Mouse (Mus musculus) retina, adult 2 months (tissue): ENCODE results near the gene C130026I21Rik.
"Not testable (repeated sequence)": the region's sequence is repeated elsewhere in the genome, so short reads cannot be mapped to it uniquely, and the experiment has no call there.

Source experiments
- DNase-seq: peaks from one replicate; pipeline ENCODE4 v3.0.0-alpha.2; 2012; ENCODE audit warnings: low read depth, low spot score

The C130026I21Rik gene

DNA sequence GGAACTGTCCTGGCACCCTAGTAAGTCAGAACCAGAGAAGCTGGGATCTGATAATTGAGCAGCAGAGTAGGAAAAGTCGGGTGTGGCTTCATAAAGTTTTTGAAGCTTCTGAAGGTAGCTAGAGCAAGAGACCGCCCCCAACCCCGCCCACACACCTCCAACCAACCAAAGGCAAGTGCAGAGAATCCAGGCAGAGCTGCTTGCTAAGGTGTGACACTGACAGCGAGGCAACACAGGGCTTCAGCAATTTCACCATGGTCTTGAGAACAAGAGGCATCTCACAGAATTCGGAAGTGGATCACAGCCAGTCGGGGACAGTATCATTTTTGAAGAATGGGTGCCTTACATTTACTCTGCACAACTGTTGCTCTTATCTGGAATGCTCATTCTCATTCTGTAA lies at the start of gene C130026I21Rik:
TSS of gene C130026I21Rik (minus strand) at position 101 of the 400 bp plus-strand sequence.
- not testable (repeated sequence) for DNase-seq

DNA sequence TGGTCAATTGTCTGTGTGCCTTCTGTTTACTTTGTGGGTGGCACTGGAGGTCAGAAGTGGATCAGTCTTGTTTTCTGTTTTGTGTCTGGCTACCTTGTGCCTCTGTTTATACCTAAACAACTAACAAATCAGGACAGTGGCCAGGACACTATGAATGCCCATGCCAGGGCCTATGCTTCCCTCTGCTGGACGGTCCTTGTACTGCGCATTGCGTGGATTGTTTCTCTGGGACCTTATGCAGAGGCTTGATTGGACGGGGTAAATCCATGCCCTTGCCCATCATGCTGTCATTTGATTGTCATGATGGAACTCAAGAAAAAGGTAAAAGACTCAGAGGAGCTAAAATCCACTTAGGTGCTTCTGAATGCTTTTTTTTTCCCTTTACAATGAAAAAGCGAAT lies 16.7 kb upstream of the C130026I21Rik start:
- not testable (repeated sequence) for DNase-seq

DNA sequence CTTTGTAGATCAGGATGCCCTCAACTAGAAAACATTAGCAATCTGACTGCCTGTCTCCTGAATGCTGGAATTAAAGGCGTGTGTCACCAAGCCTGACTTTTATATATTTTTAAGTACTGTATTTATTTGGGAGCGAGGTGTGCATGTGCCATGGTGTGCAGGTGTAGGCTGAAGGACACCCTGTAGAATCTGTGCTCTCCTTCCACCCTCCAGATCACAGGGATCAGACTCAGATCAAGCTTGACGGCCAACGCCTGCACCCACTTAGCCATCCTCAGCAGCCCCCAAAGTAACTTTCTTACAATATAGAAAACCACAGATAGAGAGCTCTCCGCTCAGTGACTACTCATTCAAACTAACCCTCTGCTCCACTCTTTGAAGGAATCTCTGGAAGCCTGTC lies 6.1 kb upstream of the C130026I21Rik start:
- DNase-seq = not testable (repeated sequence)

DNA sequence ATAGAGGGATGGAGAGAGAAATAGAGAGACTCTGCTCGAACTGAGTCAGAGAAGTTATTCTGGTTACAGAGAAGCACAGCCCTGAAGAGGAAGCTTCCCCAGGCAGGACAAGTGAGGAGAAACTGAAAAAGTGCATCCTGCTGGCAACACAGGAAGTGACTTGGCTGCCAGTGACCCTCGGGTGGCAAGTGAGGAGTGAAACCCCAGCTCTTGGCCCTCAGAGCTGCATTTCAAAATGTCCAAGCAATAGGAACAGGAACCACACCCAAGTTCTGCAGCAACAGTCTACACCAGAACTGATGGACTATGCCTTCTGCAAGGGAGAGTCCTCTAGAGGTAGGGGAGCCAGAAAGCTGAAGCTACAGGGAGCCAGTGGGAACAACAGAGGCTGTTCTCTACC lies 11.7 kb downstream of the C130026I21Rik start:
- DNase-seq = not testable (repeated sequence)

DNA sequence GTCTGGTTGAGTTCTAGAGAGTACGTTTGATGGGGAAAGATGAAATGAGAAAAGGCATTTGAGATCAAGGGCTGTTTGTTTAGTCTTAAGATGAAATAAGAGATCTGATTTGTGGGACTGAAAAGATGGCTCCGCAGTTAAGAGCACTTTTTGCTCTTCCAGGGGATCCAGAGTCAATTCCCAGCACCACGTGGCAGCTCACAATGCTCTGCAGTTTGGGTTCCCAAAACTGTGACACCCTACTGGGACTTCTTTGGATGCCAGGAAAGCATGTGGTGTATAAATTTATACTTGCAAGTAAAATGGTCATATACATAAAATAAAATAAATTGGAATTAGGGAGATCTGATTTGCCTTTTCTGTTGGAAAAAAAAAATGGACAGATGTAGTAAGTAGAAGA lies 15.1 kb downstream of the C130026I21Rik start:
- not testable (repeated sequence) for DNase-seq

DNA sequence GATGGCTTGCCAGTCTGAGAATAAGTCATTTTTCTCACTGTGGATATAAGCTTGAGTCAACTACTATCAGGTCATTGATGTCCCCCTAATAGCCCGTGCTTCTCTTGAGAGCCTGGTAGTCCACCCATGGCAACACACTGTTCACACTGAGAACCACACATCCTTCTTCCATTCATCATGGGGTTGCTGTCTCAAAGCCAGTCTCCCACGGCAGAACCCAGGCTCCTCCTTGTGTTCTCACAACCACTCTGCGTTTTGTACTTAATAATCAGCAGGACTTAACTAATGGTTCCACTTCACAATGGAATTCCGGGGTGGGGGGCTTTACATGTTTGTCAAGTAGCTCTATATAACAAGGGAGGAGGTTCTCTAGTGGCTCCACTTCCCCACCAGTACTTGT lies 19.2 kb downstream of the C130026I21Rik start:
- DNase-seq = not testable (repeated sequence)

DNA sequence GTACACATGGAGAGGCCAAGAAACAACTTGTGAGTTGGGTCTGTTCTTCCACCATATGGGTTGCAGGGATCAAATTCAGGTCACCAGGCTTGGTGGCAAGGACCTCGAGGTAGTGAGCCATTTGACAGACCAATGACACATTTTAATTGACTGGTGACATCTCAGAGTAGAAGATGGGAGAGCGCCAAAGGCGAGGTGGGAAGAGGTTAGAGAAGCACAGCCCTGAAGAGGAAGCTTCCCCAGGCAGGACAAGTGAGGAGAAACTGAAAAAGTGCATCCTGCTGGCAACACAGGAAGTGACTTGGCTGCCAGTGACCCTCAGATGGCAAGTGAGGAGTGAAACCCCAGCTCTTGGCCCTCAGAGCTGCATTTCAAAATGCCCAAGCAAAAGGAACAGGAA lies 21.4 kb downstream of the C130026I21Rik start:
- not testable (repeated sequence) for DNase-seq

DNA sequence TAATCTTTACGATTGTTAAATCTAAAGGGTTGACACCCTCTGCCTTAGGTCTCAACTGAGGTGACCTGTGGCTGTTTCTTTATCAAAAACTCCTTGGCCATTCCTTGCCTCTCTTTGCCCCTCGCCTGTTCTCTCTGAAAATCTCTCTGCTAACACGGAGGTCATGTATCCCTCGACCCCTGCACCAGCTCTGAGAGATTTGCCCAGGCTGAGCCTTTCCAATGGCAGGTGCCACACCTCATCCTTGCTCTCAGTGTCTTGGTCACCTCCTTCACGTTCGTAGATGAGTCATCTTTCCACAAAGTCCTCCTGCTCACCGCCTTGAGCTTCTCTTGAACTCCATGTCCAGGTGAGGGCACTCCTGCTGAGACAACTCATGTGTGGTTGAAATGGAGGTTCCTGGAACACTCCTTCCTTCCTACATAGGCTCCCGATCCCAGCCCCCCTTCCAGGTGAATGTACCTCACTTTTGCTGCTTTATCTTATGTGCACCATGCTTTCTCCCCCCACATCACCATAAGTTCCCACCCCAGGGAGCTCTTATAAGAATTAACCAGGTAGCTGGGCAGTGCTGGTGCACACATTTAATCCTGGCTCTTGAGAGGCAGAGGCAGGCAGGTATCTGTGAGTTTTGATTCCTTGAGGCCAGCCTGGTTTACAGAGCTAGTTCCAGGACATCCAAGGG lies 23.4 kb downstream of the C130026I21Rik start:
- not testable (repeated sequence) for DNase-seq

DNA sequence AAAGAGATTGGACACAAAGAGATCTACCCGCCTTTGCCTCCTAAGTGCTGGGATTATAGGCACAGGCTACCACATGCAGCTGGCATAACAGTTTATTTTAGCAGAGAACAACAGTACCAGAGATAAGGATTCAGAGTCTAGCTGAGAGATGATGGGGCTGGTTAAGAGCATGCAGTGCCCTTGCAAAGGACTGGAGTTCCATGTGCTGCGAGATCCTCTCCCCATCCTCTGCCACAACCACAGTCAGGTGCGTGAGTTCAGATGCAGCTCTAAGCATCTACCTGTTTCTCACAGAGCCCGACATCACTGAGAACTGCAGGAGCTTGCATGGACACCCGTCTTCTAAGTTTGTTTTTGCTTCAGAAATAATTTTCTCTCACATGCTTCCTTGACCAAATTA lies 24.1 kb downstream of the C130026I21Rik start:
- DNase-seq = not testable (repeated sequence)

DNA sequence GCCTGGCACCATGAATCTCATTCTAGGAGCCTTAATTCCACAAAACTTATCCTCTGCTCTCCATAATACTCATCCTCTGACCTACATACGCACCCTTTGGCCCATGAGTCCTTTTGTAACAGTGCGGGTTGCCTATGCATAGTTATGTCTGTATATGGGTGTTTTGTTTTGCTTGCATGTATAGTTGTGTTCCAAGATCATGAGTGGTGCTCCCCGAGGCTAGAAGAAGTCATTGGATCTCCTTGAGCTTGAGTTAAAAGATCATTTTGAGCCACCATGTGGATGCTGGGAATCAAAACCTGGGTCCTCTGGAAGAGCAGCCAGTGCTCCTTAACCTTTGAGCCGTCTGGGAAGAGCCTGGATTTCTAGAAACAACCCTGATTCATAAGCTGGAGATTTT lies 25.4 kb downstream of the C130026I21Rik start:
- not testable (repeated sequence) for DNase-seq

DNA sequence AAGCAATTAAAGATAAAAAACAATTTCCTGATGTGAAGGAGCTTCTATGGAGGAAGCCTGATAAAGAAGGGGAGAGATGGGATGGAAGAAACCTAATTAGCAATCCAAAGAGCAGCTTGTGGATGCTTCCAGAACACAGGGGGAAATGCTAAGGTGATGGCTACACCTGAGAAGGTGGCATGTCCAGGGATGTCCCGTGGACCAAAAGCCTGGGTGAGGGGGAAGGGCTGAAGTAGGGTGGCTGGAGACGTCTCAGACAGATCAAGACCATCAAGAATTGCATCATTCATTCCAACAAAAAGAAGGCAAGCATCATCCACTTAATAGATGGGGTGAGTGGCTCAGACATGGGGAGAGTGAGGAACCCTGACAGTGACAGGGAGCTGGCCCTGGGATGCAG lies 27.3 kb downstream of the C130026I21Rik start:
- not testable (repeated sequence) for DNase-seq

DNA sequence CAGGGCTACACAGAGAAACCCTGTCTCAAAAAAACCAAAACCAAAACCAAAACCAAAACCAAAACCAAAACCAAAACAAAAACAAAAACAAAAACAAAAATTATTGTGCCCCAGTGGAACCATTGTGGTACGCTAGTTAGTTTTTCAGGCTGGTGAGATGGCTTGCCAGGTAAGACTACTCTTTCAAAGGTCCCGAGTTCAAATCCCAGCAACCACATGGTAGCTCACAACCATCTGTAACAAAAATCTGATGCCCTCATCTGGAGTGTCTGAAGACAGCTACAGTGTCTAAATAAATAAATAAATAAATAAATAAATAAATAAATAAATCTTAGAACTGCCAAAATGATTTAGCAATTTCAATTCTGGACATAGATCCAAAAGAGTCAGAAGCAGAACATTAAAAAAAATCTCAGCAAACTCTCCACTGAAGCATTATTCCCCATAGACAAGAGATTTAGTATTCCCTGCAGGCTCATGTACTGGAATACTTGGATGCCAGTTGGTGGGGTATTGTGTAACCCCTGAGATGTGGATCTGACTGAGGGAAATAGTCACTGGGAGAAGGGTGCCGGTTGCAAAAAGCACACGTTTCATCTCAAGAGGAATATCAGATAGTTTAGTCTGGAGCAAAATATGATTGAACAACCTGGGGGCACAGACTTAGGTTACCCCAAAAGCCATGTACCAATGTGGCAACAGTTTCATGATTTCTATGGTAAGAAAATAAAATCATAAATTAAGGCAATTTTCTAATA lies 31.2 kb downstream of the C130026I21Rik start:
- not testable (repeated sequence) for DNase-seq

DNA sequence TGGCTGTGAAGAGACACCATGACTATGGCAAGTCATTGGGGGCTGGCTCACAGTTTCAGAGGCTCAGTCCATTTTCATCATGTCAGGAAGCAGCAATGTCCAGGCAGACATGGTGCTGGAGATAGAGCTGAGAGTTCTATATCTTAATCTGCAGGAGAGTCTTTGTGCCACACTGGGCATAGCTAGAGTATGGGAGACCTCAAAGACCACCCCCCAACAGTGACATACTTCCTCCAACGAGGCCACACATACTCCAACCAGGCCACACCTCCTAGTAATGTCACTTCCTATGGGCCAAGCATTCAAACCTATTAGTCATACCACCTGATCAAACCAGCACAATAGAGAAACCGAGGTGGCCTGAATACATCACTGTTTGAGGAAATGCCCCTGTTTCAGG lies 63.8 kb downstream of the C130026I21Rik start:
- not testable (repeated sequence) for DNase-seq

DNA sequence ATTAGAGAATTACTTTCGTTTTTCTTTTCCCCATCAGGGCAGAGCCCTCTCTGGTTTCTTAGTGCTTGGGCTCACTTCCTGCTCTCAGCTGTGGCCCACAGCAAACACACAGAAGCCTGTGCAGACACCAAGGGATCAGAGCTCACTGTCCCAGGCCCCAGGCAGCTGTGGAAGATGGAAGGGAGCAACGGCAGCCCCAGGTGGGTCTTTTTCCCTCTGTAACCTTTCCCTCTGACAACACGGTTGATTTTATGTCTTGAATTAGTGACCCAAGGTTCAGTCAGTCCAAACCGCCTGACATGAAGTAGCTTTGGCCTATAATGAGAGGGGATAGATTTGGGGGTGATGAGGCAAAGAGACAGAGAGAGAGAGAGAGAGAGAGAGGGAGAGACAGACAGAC lies 70.8 kb downstream of the C130026I21Rik start:
- not testable (repeated sequence) for DNase-seq

DNA sequence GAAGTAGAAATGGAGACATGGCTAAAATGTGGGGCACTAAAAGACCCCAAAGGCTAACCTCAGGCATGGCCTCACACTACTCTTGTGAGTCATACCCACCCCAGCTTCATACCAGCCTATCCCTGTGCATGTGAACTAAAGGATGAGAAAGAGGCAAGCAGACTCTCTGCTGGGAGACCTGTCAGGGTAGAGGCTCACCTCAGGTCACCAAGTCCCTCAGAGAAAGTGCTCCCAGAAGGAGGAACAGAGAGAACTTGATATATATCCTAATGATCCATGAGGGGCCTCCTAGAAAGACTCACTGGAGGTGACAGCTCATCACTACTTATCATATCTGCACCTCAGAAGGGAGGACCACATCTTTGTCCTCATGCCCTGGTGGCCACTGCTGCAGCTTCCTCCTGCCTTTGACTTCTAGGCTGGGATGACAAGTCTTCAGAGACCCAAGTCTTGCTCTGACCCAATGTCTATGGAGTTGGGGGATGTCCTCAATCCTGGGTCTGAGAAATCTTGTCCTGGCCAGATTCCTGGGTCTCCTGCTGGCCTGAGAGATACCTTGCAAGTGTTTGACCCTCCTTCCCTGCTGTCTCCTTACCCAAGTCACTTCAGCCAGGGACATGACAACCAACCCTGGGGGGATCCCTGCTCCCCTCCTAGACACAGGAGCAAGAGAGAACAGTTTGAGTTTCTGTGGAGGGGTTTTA lies 71.6 kb downstream of the C130026I21Rik start:
- not testable (repeated sequence) for DNase-seq

DNA sequence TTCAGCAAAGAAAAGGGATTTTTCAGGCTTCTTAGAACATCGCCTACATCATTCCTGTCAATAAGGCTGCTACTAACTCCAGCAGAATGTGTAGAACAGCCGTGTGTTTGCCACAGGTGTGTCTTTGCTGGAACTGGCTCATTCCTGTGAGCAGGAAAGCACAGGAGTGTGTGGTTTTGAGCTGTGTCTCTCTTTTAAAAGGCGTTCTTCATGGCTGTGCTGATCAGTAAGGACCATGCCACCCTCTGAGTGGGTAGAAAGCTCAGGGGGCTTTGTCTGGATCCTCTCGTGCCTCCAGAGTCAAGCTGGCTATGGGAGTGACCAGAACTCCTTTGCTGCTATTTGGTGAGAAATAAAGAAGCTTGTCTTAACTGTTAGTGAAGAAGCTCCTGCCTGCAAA lies 73.6 kb downstream of the C130026I21Rik start:
- not testable (repeated sequence) for DNase-seq

DNA sequence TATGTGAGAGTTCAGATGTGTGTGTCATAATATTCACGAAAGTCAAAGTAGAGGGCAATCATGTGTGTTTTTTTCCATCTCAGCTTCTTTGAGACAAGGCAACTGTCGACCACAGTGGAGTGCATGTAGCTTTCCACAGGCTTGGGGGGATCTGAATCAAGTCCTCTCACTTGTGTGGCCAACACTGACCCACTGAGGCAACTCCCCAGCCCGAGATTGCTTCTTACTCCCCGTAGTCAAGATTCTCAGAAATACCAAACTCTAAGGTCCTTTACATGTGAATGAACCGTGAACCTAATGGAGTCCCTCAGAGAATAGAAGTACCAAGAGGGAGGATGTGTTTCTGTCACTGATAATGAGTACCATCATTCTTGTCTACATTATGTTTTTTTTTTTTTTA lies 76.6 kb downstream of the C130026I21Rik start:
- not testable (repeated sequence) for DNase-seq

DNA sequence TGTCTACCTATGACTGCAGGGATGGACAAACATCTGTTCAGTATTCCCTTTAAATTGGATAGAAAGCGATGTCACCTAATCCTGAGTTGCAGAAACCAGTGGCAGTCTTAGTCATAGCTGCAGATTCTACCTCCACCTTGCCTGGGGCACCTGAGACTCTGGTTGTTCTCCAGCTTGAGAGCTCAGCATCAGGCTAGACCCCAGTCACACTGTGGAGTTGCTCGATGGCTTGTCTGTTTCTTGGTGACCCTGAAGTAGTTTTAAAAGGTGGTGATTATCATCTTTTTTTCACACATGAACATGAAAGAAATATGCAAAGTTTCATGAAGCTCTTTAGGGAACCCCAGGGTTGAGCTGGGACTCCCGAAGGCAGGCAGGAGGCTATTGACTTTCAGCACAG lies 88.4 kb downstream of the C130026I21Rik start:
- DNase-seq = not testable (repeated sequence)

DNA sequence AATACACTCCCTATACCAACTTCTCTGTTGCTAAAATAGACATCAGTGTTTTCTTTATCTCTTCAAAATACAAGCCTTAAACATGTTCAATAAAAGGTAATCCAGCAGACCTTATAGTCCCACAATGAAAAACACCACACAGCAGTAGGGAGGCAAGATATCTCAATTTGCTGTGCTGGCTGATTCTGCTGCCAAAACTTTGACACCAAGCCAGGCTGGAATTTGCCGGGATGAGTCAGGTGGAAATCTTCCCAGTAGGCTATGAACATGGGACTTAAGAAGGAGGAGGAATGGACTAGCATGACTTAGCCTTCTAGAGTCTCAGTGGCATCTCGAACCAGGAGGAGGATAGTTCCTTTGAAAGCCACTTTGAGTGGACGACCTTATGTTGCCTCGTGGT lies 91.4 kb downstream of the C130026I21Rik start:
- not testable (repeated sequence) for DNase-seq

DNA sequence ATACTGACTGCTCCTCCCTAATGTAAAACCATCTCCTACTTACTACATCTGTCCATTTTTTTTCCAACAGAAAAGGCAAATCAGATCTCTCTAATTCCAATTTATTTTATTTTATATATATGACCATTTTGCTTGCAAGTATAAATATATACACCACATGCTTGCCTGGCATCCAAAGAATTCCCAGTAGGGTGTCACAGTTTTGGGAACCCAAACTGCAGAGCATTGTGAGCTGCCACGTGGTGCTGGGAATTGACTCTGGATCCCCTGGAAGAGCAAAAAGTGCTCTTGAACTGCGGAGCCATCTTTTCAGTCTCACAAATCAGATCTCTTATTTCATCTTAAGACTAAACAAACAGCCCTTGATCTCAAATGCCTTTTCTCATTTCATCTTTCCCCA lies 107.5 kb downstream of the C130026I21Rik start:
- not testable (repeated sequence) for DNase-seq

DNA sequence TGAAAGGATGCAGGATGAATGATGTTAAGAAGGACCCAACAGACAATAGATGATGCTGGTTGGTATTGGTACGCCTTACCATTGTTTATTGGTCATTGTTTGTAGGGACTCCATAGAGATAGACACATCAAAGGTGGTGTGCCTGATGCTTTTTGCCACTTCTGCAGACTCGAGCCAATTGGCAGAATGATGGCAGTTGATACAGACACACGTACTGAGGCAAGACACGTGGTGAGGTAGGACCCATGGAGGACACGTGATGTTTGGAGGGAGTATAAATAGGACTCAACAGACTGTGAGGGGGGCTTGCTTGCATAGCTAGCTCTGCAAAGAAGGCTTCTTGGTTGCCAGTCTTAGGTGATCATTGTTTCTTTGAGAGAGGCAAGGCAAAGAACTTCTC lies 115.2 kb downstream of the C130026I21Rik start:
- DNase-seq = not testable (repeated sequence)

DNA sequence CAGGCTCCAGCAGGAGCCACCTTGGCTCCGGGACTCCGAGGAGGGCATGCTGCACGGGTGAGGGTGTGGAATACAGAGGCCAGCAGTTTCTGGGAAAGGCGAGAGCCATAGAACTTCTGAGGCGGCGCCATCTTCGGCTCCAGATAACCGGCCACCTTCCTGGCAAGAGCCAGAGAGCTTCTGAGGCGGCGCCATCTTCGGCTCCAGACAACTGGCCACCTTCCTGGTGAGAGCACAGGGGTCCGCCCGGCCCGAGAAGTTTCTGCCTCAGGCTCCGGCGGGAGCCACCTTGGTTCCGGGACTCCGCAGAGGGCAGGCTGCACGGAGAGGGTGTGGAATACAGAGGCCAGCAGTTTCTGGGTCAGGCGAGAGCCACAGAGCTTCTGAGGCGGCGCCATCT lies 136.7 kb downstream of the C130026I21Rik start:
- DNase-seq = not testable (repeated sequence)
